Mouse (Mus musculus) ES-CJ7 (cell line): ENCODE measurements around the gene Elavl1.
"Not testable (repeated sequence)": the region's sequence is repeated elsewhere in the genome, so short reads cannot be mapped to it uniquely, and the experiment has no call there.

Source experiments
- DNase-seq: peaks from one replicate; pipeline ENCODE4 v3.0.0; 2011; ENCODE audit warnings: low read depth, low spot score

Gene Elavl1

GRCm38 (mm10) chr8:4258678-4259077 is 66.5 kb downstream of the Elavl1 start:
- peak; percentile 87 for DNase-seq

- DNase-seq, result peak; percentile 90
Measured at GRCm38 (mm10) chr8:4258233-4258632, 67.0 kb downstream of the Elavl1 start.

GRCm38 (mm10) chr8:4257350-4257749 is 67.9 kb downstream of the Elavl1 start:
- no peak for DNase-seq

GRCm38 (mm10) chr8:4256911-4257310 is 68.3 kb downstream of the Elavl1 start:
- DNase-seq, result no peak

GRCm38 (mm10) chr8:4255471-4255870 is 69.7 kb downstream of the Elavl1 start:
- DNase-seq, result not testable (repeated sequence)

GRCm38 (mm10) chr8:4254001-4254400 is 71.2 kb downstream of the Elavl1 start:
- DNase-seq, result peak; percentile 61

- peak; percentile 96 for DNase-seq
Measured at GRCm38 (mm10) chr8:4252934-4253841, 72.0 kb downstream of the Elavl1 start, which contains the start of gene Snapc2. Snapc2 (plus strand) TSS chr8:4253080.

- no peak for DNase-seq
Measured at GRCm38 (mm10) chr8:4252116-4252760, 73.0 kb downstream of the Elavl1 start.

GRCm38 (mm10) chr8:4250306-4250970 is 74.8 kb downstream of the Elavl1 start:
- peak; percentile 83 for DNase-seq

- peak; percentile 79 for DNase-seq
Measured at GRCm38 (mm10) chr8:4249213-4249612, 76.0 kb downstream of the Elavl1 start.

- DNase-seq, result no peak
Measured at GRCm38 (mm10) chr8:4247951-4248540, 77.2 kb downstream of the Elavl1 start, which contains the start of gene Tgfbr3l. Tgfbr3l (plus strand) TSS chr8:4248214.

GRCm38 (mm10) chr8:4247241-4247640 is 78.0 kb downstream of the Elavl1 start:
- DNase-seq, result no peak

GRCm38 (mm10) chr8:4245737-4246136 is 79.5 kb downstream of the Elavl1 start:
- DNase-seq, result no peak

GRCm38 (mm10) chr8:4245061-4245460 is 80.2 kb downstream of the Elavl1 start:
- DNase-seq, result no peak

GRCm38 (mm10) chr8:4239193-4239890 is 85.9 kb downstream of the Elavl1 start:
- no peak for DNase-seq

- peak; percentile 100 for DNase-seq
Measured at GRCm38 (mm10) chr8:4238434-4239192, 86.6 kb downstream of the Elavl1 start, which contains the start of the genes Map2k7 and Gm49320. Map2k7 (plus strand) TSS chr8:4238740. Gm49320 (plus strand) TSS chr8:4238865.

GRCm38 (mm10) chr8:4237814-4238433 is 87.3 kb downstream of the Elavl1 start:
- peak; percentile 56 for DNase-seq
